23 mouse cellular contexts compared by ENCODE assay signal in genomic region chr9:48650846-48651245, GRCm38 (mm10). TPM values are rescaled to one million over a fixed set of nuclear protein-coding genes. Genes with fewer than 3 reads are reported as not detected.
A peak's percentile ranks its signal among the peaks of the same experiment; 100 is the strongest.
DNase-seq lines count a peak whose midpoint lies in the region; TF ChIP-seq lines count a peak whose summit lies in the region.
"Had no signal": no experiment of that assay in that cellular context is flagged by ENCODE, and none has a peak within 500 bp of the region (broad histone marks: within the 10 kb centered on the region; RNA-seq: fewer than 3 reads in every experiment).

No protein-coding gene starts in this region.

- no peak overlapping the region for H3K4me3 ChIP-seq in gastrocnemius, adult 2 months
- H3K4me3 ChIP-seq in layer of hippocampus, adult 2 months = no peak overlapping the region
- H3K4me3 ChIP-seq: erythroblast, embryonic 14.5 days; forebrain, embryonic 13.5 days; heart, embryonic 15.5 days; kidney, embryonic 15.5 days; liver, embryonic 12.5 days had no signal

- no peak for DNase-seq in gastrocnemius, adult 2 months
- DNase-seq in gastrocnemius, postnatal 4 days (ENCODE audit: low spot score in 2 of 2) = no peak
- no peak for DNase-seq in layer of hippocampus, adult 2 months (ENCODE audit: low spot score in 2 of 2)
- no peak for DNase-seq in layer of hippocampus, postnatal 14 days (ENCODE audit: low spot score in 2 of 2)
- peak; percentile 11 for DNase-seq in thymus, postnatal 4 days
- DNase-seq in thymus, postnatal 10 days (ENCODE audit: low spot score in 2 of 2) = no peak
- DNase-seq in cerebellum, adult 9-10 months = no peak
- DNase-seq: adrenal gland, postnatal 14 days; cerebellum, postnatal 10 days; kidney, adult 18-20 months; kidney, postnatal 25 days; lung, postnatal 4 days; right cerebral cortex, postnatal 4 days had no signal

- intact Hi-C loops in gastrocnemius, adult 2 months (cut with DNase I) = no loop called here

- peak overlapping the region; percentile 88 for H3K27ac ChIP-seq in gastrocnemius, adult 2 months
- peak overlapping the region; percentile 39; the same call in 1 of the 2 replicates for H3K27ac ChIP-seq in layer of hippocampus, adult 2 months
- H3K27ac ChIP-seq: forebrain, embryonic 13.5 days; heart, embryonic 15.5 days; hindbrain, embryonic 14.5 days; kidney, embryonic 15.5 days; liver, embryonic 12.5 days; stomach, postnatal 0 days had no signal

- TF ChIP-seq CTCF in gastrocnemius, adult 2 months (IDR thresholded peaks at IDR 0.05) = no peak
- TF ChIP-seq CTCF in layer of hippocampus, adult 2 months (conservative IDR thresholded peaks at IDR 0.05) = no peak

RNA-seq across cellular contexts. Expression of gene Nnmt, which starts 45.9 kb away (rescaled TPM):
- total RNA-seq in gastrocnemius, adult 2 months (2021) = 1 to 10 TPM; 1.5 to 3.0 TPM
- total RNA-seq in gastrocnemius, postnatal 4 days (2021) = 10 to 100 TPM; 19.3 to 22.9 TPM
- 1 to 10 TPM; 1.7 to 1.9 TPM for total RNA-seq in layer of hippocampus, adult 2 months (2021)
- 1 to 10 TPM; 2.7 to 4.1 TPM for total RNA-seq in layer of hippocampus, postnatal 14 days (2021)
- total RNA-seq: common myeloid progenitor, adult 5-6 weeks; MEL; neutrophil, adult 5-6 weeks had no signal

Comparison
In these comparisons a context has a peak if more than half of its experiments do, and no peak if none do; other contexts are left out.
1. RNA of gene Nnmt, which starts 45.9 kb away (total RNA-seq): 19.3 to 22.9 TPM in gastrocnemius, postnatal 4 days; 2.7 to 4.1 TPM in layer of hippocampus, postnatal 14 days, 1.5 to 3.0 TPM in gastrocnemius, adult 2 months and 1.7 to 1.9 TPM in layer of hippocampus, adult 2 months; every median in the first group is over 4 times any median in the second.